Mouse (Mus musculus) ES-E14 (cell line): ENCODE data around the gene Gadd45b.

Source experiments
- CHD2 ChIP-seq: IDR thresholded peaks from 2 replicates; pipeline ENCODE4 v1.6.1; 2014; ENCODE audit warnings: mild to moderate bottlenecking, low read depth, low read length, inconsistent platforms
- HCFC1 ChIP-seq: IDR thresholded peaks from 2 replicates; pipeline ENCODE4 v1.6.1; 2012; ENCODE audit warnings: low read length, inconsistent platforms, borderline replicate concordance; ENCODE audit not compliant: insufficient read depth
- ZC3H11A ChIP-seq: IDR thresholded peaks from 2 replicates; pipeline ENCODE4 v1.6.1; 2012; ENCODE audit warnings: low read depth, mild to moderate bottlenecking, inconsistent platforms, low read length, borderline replicate concordance
- ZNF384 ChIP-seq: IDR thresholded peaks from 2 replicates; pipeline ENCODE4 v1.6.1; 2012; ENCODE audit warnings: low read depth, low read length, inconsistent platforms

GRCm38 (mm10) chr10:80955536-80955935, 25.7 kb downstream of the Gadd45b start:
- TF ChIP-seq ZNF384 (no peak), CHD2 (no peak), ZC3H11A (no peak), HCFC1 (no peak)
